8 mouse cellular contexts compared by ENCODE assay signal in the genomic region with DNA sequence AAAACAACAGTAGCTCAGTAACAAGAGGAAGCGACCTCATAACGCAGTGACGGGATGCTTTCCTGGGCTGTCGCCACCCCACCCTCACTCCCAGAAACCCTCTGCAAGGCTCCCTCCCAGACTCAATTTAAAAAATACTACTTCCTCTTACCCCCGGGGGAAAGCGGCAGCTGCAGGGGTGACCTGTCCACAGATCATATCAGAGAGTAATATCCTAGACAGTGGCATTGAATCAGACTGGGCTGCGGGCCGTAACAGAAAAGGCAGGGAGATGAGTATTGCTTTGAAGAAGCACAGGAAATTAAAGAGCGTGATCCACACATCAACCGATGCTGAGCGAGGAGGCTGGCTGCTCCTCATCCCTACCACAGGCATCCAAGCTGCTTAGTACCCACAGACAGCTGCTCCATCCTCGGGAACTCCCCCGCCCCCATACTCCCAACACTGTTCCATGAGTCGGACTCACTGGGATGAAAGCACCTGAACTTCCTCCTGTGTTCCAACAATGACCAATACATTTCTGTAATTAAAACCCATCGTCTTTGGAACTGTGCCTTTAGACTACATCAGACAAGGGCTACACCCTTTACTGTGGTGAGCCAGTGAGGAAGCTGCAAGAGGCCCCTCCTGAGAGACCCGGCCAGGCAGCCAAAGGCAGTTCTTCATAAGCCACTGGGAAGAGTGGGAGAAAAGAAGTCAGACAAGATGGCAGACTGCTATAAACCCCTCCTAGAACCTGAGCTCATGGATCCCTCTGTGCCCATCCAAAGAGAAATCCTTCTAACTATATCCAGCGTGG.
DNase-seq lines count a peak whose midpoint lies in the region; ATAC-seq and TF ChIP-seq lines count a peak whose summit lies in the region.

No protein-coding gene starts in this region.

- H3K27ac ChIP-seq in liver, embryonic 16.5 days (ENCODE audit: low read length), result 0 out of 2 replicates have a peak overlapping the region, but pooled peaks have one; percentile 11
- H3K27ac ChIP-seq in stomach, postnatal 0 days (replicated peaks), result no peak overlapping the region

- H3K36me3 ChIP-seq in liver, embryonic 16.5 days (ENCODE audit: control insufficient read depth, insufficient read depth), result no peaks in the 10 kb centered on the region; the same call in 1 of the 2 replicates
- no peaks in the 10 kb centered on the region for H3K36me3 ChIP-seq in stomach, postnatal 0 days (ENCODE audit: control insufficient read depth, insufficient read depth, low read length)

- TF ChIP-seq EP300 in stomach, postnatal 0 days (optimal IDR thresholded peaks at IDR 0.05), result no peak

- H3K4me1 ChIP-seq in liver, embryonic 16.5 days (ENCODE audit: control insufficient read depth, low read depth, low read length), result peaks cover 23% of the 10 kb centered on the region
- H3K4me1 ChIP-seq in stomach, postnatal 0 days (replicated peaks; ENCODE audit: control insufficient read depth, insufficient read depth), result no peaks in the 10 kb centered on the region; the same call in 1 of the 2 replicates

- 24% methylated on average over 17 of the region's 17 CpGs for WGBS in liver, embryonic 16.5 days (ENCODE audit: insufficient replicate concordance)
- WGBS in stomach, postnatal 0 days, result 67% methylated on average over 17 of the region's 17 CpGs

- TF ChIP-seq CTCF in stomach, postnatal 0 days (IDR thresholded peaks at IDR 0.05; ENCODE audit: low read depth), result no peak

- H3K4me3 ChIP-seq in liver, embryonic 16.5 days (ENCODE audit: low read depth, low read length), result no peak overlapping the region
- no peak overlapping the region for H3K4me3 ChIP-seq in stomach, postnatal 0 days (ENCODE audit: low read depth, low read length)

- no peaks in the 10 kb centered on the region for H3K9me3 ChIP-seq in liver, embryonic 16.5 days (replicated peaks; ENCODE audit: control insufficient read depth, low read length)
- no peaks in the 10 kb centered on the region for H3K9me3 ChIP-seq in stomach, postnatal 0 days (ENCODE audit: control insufficient read depth, low read length)

- H3K4me2 ChIP-seq in liver, embryonic 16.5 days (ENCODE audit: low read depth, low read length), result no peak overlapping the region; the same call in 1 of the 2 replicates
- H3K4me2 ChIP-seq in stomach, postnatal 0 days (replicated peaks; ENCODE audit: low read depth), result no peak overlapping the region

- ATAC-seq in liver, embryonic 16.5 days (ENCODE audit: low read depth), result no peak
- peak; percentile 39; the same call in 1 of the 2 replicates for ATAC-seq in stomach, postnatal 0 days (ENCODE audit: low FRiP score, low TSS enrichment)

- H3K9ac ChIP-seq in liver, embryonic 16.5 days (ENCODE audit: low read depth, low read length), result no peak overlapping the region
- H3K9ac ChIP-seq in stomach, postnatal 0 days (ENCODE audit: low read length), result no peak overlapping the region

- peak; percentile 61 to 66 for DNase-seq in heart, adult 18-20 months
- no peak for DNase-seq in heart, postnatal 4 days
- peak; percentile 84 for DNase-seq in 416B (ENCODE audit: low read depth)
- DNase-seq in cerebellum, adult 18-20 months, result peak; percentile 48 to 58
- peak; percentile 21 for DNase-seq in heart, postnatal 25 days (ENCODE audit: low spot score)
- no peak for DNase-seq in stomach, postnatal 0 days (ENCODE audit: low spot score)
- no peak for DNase-seq in adrenal gland, adult 18-20 months (ENCODE audit: low spot score in 2 of 2)

- no peaks in the 10 kb centered on the region for H3K27me3 ChIP-seq in liver, embryonic 16.5 days (ENCODE audit: control insufficient read depth, insufficient read depth, low read depth, low read length)
- no peaks in the 10 kb centered on the region for H3K27me3 ChIP-seq in stomach, postnatal 0 days (ENCODE audit: control insufficient read depth, insufficient read depth, low read length)

- intact Hi-C loops in heart, postnatal 25 days (cut with DNase I), result no loop called here

Comparison
In these comparisons a context has a peak if more than half of its experiments do, and no peak if none do; other contexts are left out.
1. DNase-seq: peak in heart, adult 18-20 months (2 of 2), 416B (single experiment), cerebellum, adult 18-20 months (2 of 2) and heart, postnatal 25 days (single experiment); none in heart, postnatal 4 days (single experiment), stomach, postnatal 0 days (single experiment) and adrenal gland, adult 18-20 months (0 of 2).